Mouse (Mus musculus) NIH3T3 (cell line): ENCODE results near the gene Gm17334.

Source experiments
- DNase-seq: peaks from one replicate; pipeline ENCODE4 v3.0.0-alpha.2; 2012; ENCODE audit warnings: low read depth

The Gm17334 gene

DNA sequence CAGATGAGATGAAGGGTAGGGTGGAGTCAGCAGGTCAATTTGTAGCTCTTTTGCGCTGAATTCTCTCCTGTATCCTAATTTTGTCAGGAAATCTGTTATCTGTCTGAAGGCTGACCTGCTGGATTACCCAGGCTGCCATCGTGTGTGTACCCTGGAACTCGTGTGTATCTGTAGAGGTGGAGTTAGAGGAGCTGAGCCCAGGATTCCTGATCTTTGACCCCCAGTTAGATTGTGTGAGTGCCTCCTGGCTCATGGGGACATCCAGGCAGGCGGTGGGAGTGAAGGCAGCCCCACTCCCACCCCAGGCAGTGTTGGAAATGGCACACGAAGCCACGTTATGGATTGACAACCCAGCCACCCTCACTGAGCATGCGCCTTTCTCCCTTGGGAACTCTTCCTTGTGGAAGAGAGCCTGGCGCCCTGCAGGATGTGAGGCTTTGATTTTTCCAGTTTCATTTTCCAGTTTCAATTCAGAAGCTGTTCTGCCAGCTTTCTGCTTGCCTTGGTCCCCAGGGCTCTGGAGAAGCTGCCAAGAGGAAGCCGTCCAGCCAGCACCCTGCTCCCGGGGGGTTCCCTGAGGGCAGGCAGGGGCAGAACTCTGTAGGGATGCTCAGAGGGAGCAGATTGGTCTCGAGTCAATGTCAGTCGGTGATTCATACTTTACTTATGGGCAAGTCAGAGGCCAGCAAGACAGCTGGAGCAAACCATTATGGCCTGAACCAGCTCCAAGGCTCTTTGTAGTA is 23.6 kb upstream of the Gm17334 start:
- DNase-seq = peak; percentile 80

DNA sequence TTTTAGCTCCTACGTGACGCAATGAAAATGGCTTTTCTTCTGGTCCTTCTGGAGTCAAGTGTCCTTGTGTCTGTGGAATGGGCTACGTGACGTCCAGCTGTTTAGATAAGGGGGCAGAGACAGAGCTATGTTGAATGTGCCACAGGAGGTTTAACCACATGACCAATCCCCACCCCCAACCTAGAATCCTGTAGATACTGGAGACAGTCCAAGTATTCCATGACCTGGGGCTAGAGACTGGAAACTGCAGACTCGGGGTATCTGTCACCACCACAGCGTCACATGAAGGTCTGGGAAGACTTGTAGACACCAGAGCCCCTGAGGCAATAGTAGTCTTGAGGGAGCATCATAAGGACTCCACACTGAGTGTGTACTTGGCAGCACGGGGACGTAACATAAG is 22.8 kb upstream of the Gm17334 start:
- DNase-seq = peak; percentile 41

DNA sequence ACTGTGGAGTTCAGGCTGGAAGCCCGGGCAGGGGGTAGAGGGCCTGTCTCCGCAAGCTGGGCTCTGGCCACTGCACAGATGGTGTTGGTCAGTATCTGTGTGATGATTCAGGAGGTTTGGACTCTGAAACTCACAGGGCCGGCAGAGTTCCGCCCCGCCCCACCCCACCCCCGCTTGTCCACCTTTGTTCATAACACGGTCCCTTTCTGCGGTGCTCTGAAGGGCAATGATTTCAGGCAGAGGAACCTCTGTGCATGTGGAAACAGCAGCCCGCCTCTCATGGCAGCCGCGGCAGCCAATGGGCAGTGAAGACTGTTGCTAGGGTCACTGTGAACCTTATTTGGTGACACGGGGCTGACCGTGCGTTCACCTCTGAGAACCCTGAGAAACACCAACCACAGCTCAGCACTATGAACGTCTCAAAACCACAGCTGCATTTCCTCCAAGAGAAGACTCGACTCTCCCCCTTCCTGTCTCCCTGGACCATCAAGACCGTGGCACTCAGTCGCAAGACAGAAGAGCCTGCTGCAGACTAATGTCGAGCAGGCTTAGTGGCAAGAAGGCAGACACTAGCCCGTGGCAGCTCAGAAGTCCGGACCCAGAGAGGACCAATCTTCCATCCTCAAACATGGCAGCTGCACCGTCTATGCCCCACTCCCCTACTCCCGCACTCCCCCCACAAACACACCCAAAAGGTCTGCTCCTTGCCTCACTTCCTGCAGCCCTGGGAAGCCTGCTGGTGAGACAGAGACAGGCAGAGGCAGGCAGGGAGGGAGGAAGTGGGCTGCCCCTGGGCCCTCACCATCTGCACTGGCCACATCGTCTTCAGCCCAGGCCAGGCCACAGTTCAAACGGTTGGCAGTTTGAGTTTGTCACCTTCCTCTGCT is 21.9 kb upstream of the Gm17334 start:
- peak; percentile 71 for DNase-seq

DNA sequence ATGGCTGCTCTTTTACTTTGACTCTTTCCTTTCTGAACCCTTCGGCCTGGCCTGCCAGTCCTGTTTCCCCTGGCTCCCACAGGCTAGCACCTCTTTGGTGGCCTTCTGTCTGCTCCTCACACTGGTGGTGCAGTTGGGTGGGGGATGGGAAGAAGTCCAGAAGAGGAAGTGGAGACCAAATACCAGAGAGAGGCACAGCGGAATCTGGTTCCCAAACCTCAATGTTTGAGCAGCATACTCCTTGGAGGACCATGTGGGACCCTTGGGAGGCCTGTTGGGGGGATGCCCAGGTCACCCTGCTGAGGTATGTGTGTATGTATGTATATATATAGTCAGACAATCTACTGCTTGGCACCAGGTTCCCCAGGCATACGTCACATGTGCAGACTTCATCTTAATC is 21.0 kb upstream of the Gm17334 start:
- peak; percentile 16 for DNase-seq

DNA sequence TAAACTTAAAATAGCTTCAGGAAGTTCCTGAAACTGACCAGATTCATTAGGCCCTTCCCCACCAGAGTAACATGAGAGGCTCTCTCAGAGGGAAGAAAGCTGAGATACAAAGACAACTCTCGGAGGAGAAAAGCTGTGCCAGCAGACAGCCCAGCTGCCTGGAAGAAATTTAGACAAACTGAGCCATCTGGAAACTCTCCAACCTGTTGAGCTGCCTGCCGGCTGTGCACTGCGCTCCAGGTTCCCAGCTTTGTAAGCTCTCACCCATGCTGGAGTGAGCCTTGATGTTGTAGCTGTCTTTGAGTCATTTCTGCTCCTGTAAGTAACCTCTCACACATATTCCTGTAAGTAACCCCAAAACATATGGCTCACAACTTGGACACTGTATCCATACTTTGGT is 20.0 kb upstream of the Gm17334 start:
- DNase-seq = peak; percentile 57

DNA sequence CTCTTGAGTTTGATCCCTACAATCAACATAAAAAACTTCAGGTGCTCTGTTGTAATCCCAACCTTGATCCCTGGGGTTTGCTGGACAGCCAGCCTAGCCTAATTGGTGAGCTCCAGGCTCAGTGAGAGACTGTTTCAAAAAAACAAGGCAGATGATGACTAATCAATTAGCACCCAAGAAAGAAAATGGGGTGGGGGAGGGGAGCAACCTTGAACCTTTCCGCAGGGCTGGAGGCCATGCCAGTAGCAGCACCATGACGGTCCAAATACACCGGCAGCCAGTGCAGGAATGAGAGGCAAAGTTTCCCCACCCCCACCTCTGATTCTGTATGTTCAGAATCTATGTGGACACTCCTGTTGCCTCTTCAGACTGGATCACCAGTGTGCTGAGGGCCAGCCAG is 16.3 kb upstream of the Gm17334 start:
- DNase-seq = peak; percentile 56

DNA sequence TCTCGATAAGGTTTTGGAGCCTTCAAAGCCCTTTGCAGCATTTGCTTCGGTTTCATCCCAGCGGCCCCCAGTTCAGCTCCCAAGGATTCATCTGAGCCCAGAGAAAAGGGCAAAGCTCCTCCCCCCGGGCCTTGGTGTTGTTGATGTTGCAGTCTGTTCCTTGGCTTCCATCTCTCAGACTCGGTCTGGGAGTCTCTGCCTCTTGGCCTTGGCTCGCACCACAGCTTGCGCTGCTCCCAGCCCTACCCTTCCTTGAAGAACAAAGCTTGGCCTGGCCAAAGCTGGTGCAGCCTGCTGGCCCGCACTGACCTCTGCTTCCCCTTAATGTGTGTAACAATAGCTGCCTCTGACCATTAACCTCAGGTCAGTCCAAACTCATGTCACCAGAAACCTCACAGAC is 15.2 kb upstream of the Gm17334 start:
- DNase-seq = no peak

DNA sequence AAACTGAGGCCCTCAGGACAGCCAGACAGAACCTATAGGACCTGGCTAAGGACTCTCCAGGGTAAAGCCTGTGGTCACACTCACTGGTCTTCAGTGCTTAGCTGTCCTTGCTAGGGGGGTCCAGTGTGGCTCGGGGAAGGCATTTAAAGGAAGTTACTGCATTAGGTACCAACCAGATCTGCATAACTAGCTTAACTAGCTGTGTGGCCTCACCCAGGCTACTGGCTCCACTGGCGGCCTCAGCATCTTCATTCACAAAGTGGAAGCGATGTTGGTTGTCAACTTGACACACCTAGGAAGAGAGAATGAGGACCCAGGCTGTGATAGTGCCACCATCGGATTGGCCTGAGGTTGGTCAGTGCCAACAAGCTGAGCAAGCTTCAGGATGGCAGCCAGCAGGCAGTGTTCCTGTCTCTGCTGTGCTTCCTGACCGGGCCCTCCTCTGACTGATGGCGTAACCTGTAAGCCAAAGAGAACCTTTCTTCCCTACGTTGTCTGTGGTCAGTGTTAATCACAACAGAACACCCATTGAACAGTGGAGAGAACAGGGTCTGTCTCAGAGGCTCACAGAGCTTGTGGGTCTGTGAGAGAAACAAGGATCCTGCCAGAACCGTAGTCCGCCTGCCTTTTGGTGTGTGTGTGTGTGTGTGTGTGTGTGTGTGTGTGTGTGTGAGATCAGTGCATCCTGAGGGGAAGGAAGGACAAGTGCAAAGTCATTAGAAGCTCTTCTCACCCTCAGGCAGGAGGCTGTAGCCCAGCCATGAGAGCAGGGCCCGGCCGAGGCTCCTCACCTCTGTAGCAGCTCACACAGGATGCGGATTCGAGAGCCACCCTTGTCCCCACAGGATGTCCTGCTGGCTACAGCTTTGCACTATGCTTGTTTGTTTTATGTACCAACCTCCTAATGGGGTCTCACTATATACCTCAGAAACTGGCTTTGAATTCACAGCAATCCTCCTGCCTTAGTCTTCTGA is 13.4 kb upstream of the Gm17334 start:
- peak; percentile 36 for DNase-seq

DNA sequence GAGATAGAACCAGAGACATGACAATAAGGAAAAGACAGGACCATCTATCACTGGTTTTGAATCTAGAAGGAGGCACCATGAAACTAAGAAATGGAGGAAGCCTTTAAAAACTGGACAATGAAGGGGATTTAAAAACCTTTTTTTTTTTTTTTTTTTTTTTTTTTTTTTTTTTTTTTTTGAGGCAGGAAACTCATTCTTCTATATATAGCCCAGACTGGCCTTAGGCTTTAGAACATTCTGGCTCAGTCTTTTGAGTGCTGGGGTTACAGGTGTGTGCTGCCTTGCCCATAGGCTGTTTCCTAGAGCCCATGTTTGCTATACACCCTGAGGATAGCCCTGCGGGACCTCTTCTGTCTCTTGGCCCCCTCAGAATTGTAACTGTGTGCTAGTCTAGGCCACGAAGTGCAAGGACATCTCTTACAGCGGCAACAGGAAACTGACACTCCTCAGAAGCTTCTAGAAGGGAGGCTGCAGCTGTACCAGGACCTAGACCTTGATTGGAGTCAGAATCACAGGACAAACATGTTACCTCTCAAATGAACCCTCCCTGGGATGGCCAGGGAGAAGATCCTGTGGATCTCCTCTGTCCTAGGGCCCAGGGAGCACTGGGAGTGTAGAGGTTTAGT is 12.4 kb upstream of the Gm17334 start:
- no peak for DNase-seq

DNA sequence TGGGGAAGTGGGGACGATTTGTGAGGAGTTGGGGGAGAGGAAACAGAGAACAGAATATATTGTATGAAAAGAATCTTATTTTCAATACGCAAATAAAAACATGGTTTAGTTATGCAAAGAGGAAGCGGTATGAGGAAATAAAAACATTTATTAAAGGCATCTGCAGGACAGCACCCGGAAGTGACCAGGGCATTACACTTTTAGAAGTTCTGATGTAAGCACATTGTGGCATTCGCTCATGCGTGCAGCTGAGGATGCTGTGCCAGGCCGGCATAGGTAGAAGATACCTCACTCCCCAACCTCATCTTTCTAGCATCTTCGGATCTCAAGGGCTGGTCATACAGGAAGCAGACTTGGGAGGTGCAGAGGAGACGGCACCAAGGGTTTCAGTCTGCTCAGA is 10.3 kb upstream of the Gm17334 start:
- DNase-seq = no peak

DNA sequence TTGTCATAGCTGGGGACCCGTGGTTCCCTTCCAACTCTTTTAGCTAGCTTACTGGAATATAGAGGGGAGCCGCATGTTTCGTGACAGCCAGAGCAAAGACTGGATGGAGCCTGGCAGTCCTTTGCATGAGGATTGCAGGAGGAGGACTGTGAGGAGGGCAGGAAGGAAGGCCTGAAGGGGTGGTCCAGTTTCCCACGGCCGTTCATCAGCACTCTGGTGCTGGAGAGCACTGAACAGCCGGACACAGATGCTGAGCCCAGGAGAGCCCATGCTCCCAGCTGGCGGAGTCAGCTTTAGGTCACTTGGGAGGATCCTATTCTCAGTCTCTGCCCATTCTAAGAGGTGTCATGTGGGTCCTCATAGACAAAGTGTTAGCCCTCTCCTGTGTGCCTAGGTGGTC is 9.0 kb upstream of the Gm17334 start:
- DNase-seq = no peak

DNA sequence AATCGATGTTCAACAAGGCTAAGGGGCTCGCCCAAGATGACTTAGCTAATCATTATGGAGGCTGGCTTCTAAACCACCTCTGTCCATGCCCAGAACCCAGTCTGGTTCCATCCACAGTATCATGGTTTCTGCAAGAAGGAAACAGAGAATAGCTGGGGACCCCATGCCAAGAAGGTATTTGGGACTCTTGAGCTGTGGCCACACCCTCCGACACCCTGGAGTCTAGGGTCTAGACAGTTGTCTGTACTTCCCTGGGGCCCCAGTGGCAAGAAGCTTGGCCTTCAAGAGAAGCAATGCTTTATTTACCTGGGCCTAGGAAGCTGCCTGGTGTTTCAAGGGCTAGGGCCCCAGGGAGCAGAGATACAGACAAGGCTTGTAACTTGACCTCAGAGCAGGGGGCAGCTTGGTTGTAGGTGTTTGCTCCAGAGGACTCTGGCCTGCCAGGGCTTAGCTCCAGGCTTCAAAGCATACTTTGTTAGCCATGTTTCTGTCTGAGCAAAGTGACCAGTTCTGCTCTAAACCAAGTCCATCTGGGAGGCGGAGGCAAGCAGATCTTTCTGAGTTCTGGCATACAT is 8.3 kb upstream of the Gm17334 start:
- DNase-seq = no peak

DNA sequence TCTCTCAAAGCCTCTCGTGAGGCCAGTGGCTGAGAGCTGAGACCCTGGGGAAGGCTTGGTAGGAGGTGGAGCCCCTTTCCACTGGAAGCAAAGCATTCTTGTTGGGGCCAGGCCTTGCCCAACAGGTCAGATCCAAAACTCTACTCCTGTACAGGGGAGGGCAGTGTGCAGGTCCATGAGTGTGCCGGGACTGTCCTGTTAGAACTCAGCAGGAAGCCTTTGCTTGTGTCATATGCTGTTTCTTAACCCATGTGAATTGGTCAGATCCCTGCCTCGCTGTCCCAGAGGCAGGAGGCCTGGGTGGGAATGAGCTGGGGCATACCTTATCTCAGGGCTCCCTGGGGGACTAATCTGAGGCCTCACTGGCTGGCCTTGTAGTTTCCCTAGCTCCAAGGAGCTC is 7.3 kb upstream of the Gm17334 start:
- DNase-seq = no peak

DNA sequence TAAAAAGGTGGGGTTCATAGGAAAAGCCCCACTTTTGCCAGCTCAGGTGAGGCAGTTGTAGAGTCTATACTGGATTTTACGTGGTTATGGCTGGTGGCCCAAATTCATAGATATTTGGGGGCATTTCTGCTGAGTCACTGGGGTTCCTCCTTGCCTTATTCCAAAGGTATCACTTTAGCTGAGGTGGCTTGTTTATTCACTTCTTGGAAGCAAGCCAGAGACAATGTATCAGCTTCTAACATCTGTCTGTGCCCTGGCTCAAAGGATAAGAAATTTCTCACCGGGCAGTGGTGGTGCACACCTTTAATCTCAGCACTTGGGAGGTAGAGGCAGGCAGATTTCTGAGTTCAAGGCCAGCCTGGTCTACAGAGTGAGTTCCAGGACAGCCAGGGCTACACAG is 6.8 kb upstream of the Gm17334 start:
- peak; percentile 20 for DNase-seq

DNA sequence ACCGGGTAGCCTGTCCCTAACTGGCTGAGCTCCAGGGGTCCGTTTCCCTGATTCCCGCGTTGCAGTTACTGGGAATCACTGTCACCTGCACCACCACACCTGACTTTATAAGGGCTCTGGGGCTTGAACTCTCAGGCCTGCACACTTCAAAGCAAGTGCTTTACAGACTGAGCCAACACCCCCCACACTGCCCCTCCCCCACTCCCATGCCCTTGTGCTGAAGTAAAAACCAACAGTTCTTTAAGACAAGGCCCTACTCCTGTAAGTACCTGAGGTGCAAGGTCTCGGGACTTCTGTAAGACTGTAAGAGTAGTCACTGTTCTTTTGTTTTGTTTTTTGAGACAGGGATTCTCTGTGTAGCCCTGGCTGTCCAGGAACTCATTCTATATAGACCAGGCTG is 5.5 kb upstream of the Gm17334 start:
- no peak for DNase-seq

DNA sequence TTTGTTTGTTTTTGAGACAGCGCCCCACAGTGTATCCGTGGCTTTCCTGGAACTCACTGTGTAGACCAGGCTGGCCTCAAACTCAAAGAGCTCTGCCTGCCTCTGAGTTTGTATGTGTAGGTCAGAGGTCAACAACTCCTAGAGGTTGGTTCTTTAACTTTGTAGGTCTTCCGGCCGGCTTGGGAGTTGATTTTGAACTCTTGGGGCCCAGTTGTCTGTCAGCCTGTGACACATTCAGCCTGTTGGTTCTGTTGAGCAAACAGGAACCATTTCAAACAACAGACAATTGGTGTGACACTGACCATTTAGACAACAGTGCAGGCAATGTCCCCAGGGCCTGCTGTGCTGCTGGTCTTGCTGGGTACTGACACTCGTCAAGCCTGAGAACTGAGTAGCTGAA is 4.7 kb upstream of the Gm17334 start:
- no peak for DNase-seq

DNA sequence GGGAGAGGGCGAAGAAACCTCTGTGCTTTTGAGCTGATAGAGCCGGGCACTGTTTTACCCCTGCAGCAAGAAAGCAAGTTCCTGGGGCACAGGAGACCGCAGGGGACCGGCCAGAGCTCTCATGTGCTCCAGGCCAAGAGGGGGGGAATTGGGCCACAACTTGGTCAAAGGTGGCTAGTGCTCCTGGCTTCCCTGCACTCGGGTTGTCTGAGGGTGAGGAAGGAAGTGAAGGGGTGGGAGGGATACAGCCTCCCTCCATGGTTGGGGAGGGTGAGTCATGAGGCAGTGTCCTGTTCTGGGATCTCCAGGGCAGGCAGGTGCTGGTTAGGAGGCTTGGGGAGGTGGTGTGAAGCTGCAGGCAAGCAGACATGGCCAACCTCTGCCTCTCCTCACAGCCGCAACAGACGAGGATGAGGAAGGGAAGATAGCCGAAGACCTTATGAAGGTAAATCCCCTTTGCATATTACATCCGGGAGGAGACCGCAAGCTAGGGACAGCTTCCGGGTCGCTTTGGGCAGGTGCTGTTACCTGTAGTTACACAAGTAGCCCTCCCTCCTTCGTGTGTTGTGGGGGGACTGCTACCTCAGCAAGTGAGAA is 1.8 kb upstream of the Gm17334 start:
- no peak for DNase-seq

DNA sequence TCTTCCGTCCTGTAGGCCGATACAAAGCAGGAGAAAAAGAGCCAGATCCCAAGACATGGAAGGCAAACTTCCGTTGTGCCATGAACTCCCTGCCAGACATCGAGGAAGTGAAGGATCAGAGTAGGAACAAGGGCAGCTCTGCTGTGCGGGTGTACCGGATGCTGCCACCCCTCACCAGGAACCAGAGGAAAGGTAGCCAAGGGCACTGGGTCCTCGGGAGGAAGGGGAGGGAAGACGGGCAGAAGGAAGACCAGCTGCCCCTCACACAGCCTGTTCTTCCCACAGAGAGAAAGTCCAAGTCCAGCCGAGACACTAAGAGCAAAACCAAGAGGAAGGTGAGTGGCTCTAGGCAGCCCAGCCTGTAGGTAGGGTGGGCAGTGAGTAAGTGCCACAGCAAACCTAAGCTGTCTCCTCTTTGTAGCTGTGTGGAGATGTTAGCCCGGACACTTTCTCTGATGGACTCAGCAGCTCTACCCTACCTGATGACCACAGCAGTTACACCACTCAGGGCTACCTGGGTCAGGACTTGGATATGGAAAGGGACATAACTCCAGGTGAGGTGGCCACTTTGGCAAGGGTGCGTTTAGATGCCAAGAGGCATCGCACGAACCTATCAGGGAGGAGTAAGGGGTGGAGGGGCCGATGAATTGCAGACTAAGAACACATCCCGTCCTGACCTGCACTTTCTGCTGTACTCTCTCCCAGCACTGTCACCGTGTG is 814 bp upstream of the Gm17334 start:
- DNase-seq = no peak

DNA sequence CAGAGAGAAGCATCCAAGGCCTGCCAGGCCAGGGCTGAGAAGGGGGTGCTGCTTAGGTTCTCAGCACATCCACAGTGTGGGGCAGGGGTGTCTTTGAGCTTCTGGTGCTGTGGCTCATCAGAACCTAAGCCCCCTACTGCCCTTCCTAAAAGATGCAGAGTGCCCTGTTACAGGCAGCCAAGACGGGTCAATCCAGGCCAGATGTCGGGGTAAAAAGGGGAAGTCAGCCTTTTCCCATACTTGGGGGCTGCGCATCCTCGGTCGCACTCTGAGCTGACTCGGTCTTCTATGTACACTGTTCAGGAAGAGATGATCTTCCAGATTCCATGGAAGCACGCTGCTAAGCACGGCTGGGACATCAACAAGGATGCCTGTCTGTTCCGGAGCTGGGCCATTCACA is 451 bp downstream of the Gm17334 start:
- DNase-seq = no peak

DNA sequence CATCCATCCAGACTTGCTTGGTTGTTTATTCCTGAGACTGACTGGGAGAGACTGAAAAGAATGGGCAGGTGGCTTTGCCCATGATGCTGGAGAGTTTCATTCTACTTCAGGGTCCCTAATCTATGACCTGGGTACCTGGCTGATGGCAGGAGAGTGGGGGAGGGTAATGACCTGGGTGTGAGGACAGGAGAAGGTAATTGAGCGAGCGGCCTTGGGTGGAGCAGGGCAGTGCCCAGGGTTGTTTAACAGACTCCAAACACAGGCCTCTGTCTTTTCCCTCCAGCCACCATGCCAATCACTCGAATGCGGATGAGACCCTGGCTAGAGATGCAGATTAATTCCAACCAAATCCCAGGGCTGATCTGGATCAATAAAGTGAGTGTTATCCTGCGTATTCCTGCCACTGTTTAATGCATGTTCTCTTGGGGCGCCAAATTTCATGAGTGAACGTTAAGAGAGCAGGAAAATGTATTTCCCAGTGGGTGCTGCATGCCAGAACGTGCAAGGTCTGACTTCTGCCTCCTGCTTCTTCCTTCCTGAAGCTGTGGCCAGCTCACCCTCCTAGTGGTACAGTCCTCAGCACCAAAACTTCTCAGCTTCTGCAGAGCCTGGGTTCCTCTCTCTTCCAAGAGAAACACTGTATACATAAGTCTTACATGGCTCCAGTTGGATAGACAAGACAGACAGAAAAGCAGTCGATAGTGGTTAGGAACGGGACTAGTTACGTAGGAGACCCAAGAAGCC is 1.8 kb downstream of the Gm17334 start:
- no peak for DNase-seq
